Mouse (Mus musculus) kidney, postnatal 0 days (tissue): ENCODE results near the gene Cenpb. TPM values are rescaled to one million over a fixed set of nuclear protein-coding genes. Genes with fewer than 3 reads are reported as not detected.

ENCODE experiments used
- ATAC-seq: fragments of 200-750 bp; cut with Nextera tagmentation; replicated peaks from 2 replicates; pipeline ENCODE4 v1.8.0; 2017; ENCODE audit warnings: low read depth, moderate number of reproducible peaks, moderate TSS enrichment, moderate library complexity; ENCODE audit not compliant: low FRiP score
- DNase-seq: peaks from one replicate; pipeline ENCODE4 v3.0.0-alpha.2; 2016; ENCODE audit warnings: low spot score
- H3K27ac ChIP-seq: fragments of 300-500 bp; sonication (generic); 2 replicates; pipeline ENCODE4 v1.5.1; 2014; ENCODE audit warnings: mild to moderate bottlenecking
- H3K27me3 ChIP-seq: fragments of 300-500 bp; sonication (generic); 2 replicates; pipeline ENCODE4 v1.6.1; 2014; ENCODE audit warnings: low read length, mixed read lengths; ENCODE audit not compliant: insufficient read depth
- H3K36me3 ChIP-seq: fragments of 300-500 bp; sonication (generic); 2 replicates; pipeline ENCODE4 v1.6.1; 2014; ENCODE audit warnings: low read length, mixed read lengths; ENCODE audit not compliant: insufficient read depth
- H3K4me1 ChIP-seq: fragments of 300-500 bp; sonication (generic); replicated peaks from 2 replicates; pipeline ENCODE4 v1.6.1; 2014; ENCODE audit warnings: antibody characterized with exemption, low read length, mixed read lengths; ENCODE audit not compliant: insufficient read depth
- H3K4me2 ChIP-seq: fragments of 300-500 bp; sonication (generic); 2 replicates; pipeline ENCODE4 v1.6.1; 2014; ENCODE audit warnings: mild to moderate bottlenecking, low read length, moderate library complexity, mixed read lengths
- H3K4me3 ChIP-seq: fragments of 300-500 bp; sonication (generic); replicated peaks from 2 replicates; pipeline ENCODE4 v1.5.1; 2014; ENCODE audit warnings: low read depth, low read length
- H3K9ac ChIP-seq: fragments of 300-500 bp; sonication (generic); 2 replicates; pipeline ENCODE4 v1.6.1; 2014; ENCODE audit warnings: low read depth, low read length
- H3K9me3 ChIP-seq: fragments of 300-500 bp; sonication (generic); replicated peaks from 2 replicates; pipeline ENCODE4 v1.6.1; 2016; ENCODE audit warnings: low read length, inconsistent platforms, mixed read lengths
- CTCF ChIP-seq: IDR thresholded peaks from 2 replicates; pipeline ENCODE4 v1.5.1; 2016; ENCODE audit warnings: antibody characterized with exemption, low read depth, mild to moderate bottlenecking, moderate library complexity
- WGBS: fragments of 180-500 bp; shearing (Covaris S2); extraction: QIAGEN DNeasy Blood & Tissue Kit; methylation state at CpG from one replicate; pipeline ENCODE4 v1.1.7; 2014; 5-methylcytosine and 5-hydroxymethylcytosine counted together
- polyA plus RNA-seq: library from polyadenylated mRNA; unstranded; fragments of >200 nt; fragmentation: Nextera tagmentation; extraction: Ambion mirVana; gene quantifications from 2 replicates; pipeline ENCODE4 v1.2.1, GENCODE M21; 2015

The Cenpb gene
- polyA plus RNA-seq, 1 experiment from 2014 or later: 15.3 TPM

DNA sequence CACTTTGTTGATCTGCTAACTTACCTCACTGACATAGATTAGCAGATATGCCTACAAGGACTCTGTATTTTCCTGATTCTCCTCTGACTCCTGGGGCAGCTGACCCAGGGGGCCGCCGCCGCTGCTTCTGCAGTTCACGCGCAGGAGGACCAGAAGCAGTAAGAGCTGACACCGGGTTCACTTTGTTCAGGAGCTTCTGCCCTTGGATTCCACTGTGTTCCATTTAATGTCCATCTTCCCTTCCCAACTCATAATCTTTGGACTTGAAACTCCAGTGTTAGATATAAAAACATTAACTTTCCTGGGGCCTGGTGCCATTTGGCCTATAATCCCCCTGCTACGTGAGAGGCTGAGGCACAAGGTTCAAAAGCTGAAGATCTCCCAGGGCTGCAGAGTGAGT is 15.9 kb downstream of the Cenpb start:
- DNase-seq (no peak), ATAC-seq (no peak)
- no peak overlapping the region for H3K4me2 ChIP-seq
- H3K27me3 ChIP-seq: no peaks in the 10 kb centered on the region
- no peaks in the 10 kb centered on the region for H3K9me3 ChIP-seq
- no peak overlapping the region for H3K4me3 ChIP-seq
- H3K9ac ChIP-seq: no peak overlapping the region
- no peaks in the 10 kb centered on the region for H3K4me1 ChIP-seq
- peak overlapping the region; percentile 27; the same call in 1 of the 2 replicates for H3K27ac ChIP-seq
- WGBS: 70% methylated on average over 7 of the region's 7 CpGs
- H3K36me3 ChIP-seq: no peaks in the 10 kb centered on the region
- no peak for TF ChIP-seq CTCF

DNA sequence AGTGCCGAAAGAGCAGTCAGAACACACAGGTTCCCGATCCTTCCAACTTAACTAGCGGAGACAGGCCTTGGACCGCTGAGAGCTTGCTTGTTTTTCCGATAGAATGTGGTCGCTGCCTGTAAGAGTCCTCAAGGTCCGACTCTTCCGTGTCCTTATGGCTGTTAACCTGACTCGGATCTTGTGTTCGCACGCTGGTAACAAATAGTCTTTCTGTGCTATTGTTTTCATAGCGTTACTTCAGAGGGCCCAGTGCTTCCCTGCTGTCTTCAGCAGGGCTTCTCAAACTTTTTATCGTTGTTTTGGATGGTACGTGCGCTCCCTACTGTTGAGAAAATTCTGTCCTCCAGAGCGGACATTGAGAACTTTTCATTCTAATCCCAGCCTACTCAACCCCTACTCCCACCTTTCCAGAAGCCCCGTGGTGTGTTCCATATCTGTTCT is 19.2 kb downstream of the Cenpb start:
- Histone ChIP-seq H3K4me1 (no peaks in the 10 kb centered on the region), H3K36me3 (no peaks in the 10 kb centered on the region), H3K27me3 (no peaks in the 10 kb centered on the region), H3K9me3 (no peaks in the 10 kb centered on the region), H3K4me3 (peak overlapping the region; percentile 66), H3K4me2 (peak overlapping the region; percentile 82), H3K27ac (peak overlapping the region; percentile 85), H3K9ac (peak overlapping the region; percentile 49)
- TF ChIP-seq CTCF: peak; percentile 58
- ATAC-seq: no peak
- DNase-seq: peak; percentile 88
- 2% methylated on average over 17 of the region's 17 CpGs for WGBS

DNA sequence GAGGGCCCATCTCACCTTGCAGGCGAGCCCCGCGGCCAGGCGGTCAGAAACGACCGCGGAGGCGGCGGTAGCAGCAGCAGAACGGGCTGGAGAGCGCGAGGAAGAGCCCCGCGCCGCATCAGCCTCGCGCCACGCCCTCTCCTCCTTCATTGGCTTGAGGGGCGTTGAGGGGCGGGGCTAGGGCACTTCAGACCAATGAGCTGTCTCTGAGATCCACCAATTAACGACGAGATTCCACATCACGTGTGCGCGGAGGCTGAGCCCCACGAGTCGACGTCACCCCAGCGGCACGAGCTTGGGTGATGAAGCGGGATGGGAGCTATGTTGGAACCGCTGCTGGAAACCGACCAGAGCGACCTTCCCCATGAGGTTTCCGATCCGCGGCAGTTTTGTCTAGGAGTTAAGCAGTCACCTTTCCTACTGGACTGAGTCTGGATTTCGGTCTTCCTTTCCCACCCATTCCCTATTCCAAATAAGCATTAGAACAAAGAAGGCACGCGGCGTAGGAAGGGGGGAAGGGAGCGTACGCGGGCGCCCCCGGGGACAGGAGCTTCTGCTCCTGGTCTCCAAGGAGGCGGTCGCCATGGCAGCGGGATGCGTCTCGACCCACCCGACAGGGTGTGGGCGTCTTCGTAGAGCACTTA is 19.8 kb downstream of the Cenpb start, which contains the start of gene 1700037H04Rik:
TSS of gene 1700037H04Rik (minus strand) at position 144 of the 644 bp plus-strand sequence.
- H3K4me1 ChIP-seq: no peaks in the 10 kb centered on the region
- no peaks in the 10 kb centered on the region for H3K27me3 ChIP-seq
- H3K36me3 ChIP-seq: no peaks in the 10 kb centered on the region
- H3K27ac ChIP-seq: peak within 1 kb of the TSS; percentile 85
- no peak for TF ChIP-seq CTCF
- H3K9ac ChIP-seq: peak within 1 kb of the TSS; percentile 81
- peak; percentile 100 for DNase-seq
- under 1% methylated on average over 54 of the region's 54 CpGs for WGBS
- peak within 1 kb of the TSS; percentile 82 for H3K4me2 ChIP-seq
- ATAC-seq: peak; percentile 97
- peak within 1 kb of the TSS; percentile 66 for H3K4me3 ChIP-seq
- no peaks in the 10 kb centered on the region for H3K9me3 ChIP-seq

- H3K9me3 ChIP-seq: no peaks in the 10 kb centered on the region
- ATAC-seq: peak; percentile 54
- H3K4me1 ChIP-seq: no peaks in the 10 kb centered on the region
- peak overlapping the region; percentile 81 for H3K9ac ChIP-seq
- H3K27ac ChIP-seq: peak overlapping the region; percentile 76; the same call in 1 of the 2 replicates
- TF ChIP-seq CTCF: no peak
- DNase-seq: peak; percentile 58
- no peaks in the 10 kb centered on the region for H3K27me3 ChIP-seq
- peak overlapping the region; percentile 82 for H3K4me2 ChIP-seq
- peak overlapping the region; percentile 66 for H3K4me3 ChIP-seq
- WGBS: under 1% methylated on average over 18 of the region's 18 CpGs
- H3K36me3 ChIP-seq: peaks cover 4% of the 10 kb centered on the region; the same call in 1 of the 2 replicates
These were observed 20.4 kb downstream of the Cenpb start for GRCm38 (mm10) chr2:131159491-131159910.

DNA sequence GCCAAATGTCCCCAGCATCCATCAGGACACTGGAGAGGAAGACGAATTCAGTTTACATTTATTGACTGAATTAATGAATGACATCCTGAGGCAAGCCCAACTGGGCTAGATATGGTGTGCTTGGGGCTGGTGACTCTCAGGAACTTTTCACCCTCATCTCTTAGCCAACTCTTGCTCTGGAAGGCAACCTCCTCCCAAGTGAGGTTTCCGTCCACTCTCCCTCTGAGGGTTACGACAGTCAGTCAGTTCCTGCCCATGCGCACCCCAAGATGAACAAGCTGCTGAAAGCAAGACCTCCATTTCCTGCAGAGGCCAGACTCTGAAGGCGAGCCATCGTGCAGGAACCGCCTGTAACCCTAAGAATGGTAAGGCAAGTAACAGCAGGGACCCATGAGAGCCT is 22.9 kb downstream of the Cenpb start:
- Histone ChIP-seq H3K36me3 (peaks cover 13% of the 10 kb centered on the region), H3K27ac (no peak overlapping the region), H3K9ac (no peak overlapping the region), H3K4me3 (no peak overlapping the region), H3K9me3 (no peaks in the 10 kb centered on the region), H3K4me2 (no peak overlapping the region), H3K4me1 (no peaks in the 10 kb centered on the region), H3K27me3 (no peaks in the 10 kb centered on the region)
- no peak for DNase-seq
- no peak for ATAC-seq
- no peak for TF ChIP-seq CTCF
- WGBS: 89% methylated on average over 7 of the region's 7 CpGs

DNA sequence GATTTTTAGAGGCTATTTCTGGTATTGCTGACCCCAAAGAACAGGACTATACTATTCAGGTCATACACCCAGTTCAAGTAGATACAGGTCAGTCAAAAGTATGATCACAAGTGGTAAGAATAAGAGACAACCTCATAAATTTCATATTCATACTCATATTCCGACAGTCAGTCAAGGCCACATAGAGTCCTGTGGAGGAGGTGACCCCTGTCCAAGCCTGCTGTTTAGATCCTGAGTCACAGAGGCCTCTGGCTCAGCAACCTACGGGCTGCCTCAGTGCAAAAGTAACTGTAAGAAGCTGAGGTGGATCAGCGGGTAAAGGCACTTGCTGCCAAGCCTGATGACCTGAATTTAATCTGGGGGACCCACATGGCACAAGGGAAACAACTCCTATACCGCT is 25.8 kb downstream of the Cenpb start:
- TF ChIP-seq CTCF: no peak
- H3K9ac ChIP-seq: no peak overlapping the region
- no peaks in the 10 kb centered on the region for H3K9me3 ChIP-seq
- no peak overlapping the region for H3K27ac ChIP-seq
- peaks cover 25% of the 10 kb centered on the region for H3K36me3 ChIP-seq
- H3K4me2 ChIP-seq: no peak overlapping the region
- H3K4me3 ChIP-seq: no peak overlapping the region
- WGBS: 87% methylated on average over 4 of the region's 4 CpGs
- ATAC-seq (no peak), DNase-seq (no peak)
- no peaks in the 10 kb centered on the region for H3K4me1 ChIP-seq
- H3K27me3 ChIP-seq: no peaks in the 10 kb centered on the region
